Mouse (Mus musculus) WW6 (cell line): ENCODE data around the gene Cox6a1.
A peak's percentile ranks its signal among the peaks of the same experiment; 100 is the strongest.

Experiments used
- DNase-seq: peaks from one replicate; pipeline ENCODE4 v3.0.0-alpha.2; 2013; ENCODE audit warnings: low read depth, low spot score

Cox6a1 gene

GRCm38 (mm10) chr5:115301615-115302014, 47.2 kb downstream of the Cox6a1 start:
- no peak for DNase-seq

GRCm38 (mm10) chr5:115300792-115301614, 47.8 kb downstream of the Cox6a1 start, which contains the start of gene Dynll1:
Gene Dynll1, minus strand, starts transcription at chr5:115300999.
- DNase-seq, result peak; percentile 93

GRCm38 (mm10) chr5:115300035-115300744, 48.6 kb downstream of the Cox6a1 start:
- no peak for DNase-seq

- no peak for DNase-seq
These were observed 52.4 kb downstream of the Cox6a1 start for GRCm38 (mm10) chr5:115296347-115296746.
